Mouse (Mus musculus): ENCODE data around the gene Phxr2. TPM values are rescaled to one million over a fixed set of nuclear protein-coding genes. Genes with fewer than 3 reads are reported as not detected.

The Phxr2 gene
- total RNA-seq, 4 experiments from 2014 or later = not detected

- no peak for DNase-seq (ENCODE audit: low spot score in 2 of 2)
Measured at GRCm38 (mm10) chr10:99095114-99095513, 31.0 kb downstream of the Phxr2 start.

GRCm38 (mm10) chr10:99093364-99093763 lies 32.8 kb downstream of the Phxr2 start:
- DNase-seq (ENCODE audit: low spot score in 2 of 2) = no peak

GRCm38 (mm10) chr10:99089906-99090305 lies 36.2 kb downstream of the Phxr2 start:
- DNase-seq (ENCODE audit: low spot score in 2 of 2) = no peak

DNA sequence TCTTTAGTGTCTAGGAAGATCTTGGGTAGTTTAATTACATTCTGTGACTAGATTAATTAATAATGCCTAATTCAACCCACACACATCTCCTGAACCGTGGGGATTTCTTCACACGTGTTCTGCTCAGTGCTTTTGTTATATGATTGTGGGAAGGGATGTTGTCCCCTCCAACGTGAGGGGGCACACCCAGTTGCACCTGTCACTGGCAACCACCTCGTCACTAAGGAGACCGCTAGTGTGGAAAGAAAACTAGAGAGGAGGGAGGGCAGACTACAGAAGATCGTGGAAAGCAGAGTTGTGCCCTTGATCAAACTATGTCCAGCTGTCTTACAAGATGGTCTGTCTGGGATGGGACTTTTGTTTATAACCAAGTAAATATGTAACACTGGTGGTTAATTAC lies 40.1 kb downstream of the Phxr2 start:
- DNase-seq (ENCODE audit: low spot score in 2 of 2) = peak in 1 of 2 experiments; percentile 1

GRCm38 (mm10) chr10:99085240-99085587 lies 40.9 kb downstream of the Phxr2 start:
- DNase-seq (ENCODE audit: low spot score in 2 of 2) = no peak

DNA sequence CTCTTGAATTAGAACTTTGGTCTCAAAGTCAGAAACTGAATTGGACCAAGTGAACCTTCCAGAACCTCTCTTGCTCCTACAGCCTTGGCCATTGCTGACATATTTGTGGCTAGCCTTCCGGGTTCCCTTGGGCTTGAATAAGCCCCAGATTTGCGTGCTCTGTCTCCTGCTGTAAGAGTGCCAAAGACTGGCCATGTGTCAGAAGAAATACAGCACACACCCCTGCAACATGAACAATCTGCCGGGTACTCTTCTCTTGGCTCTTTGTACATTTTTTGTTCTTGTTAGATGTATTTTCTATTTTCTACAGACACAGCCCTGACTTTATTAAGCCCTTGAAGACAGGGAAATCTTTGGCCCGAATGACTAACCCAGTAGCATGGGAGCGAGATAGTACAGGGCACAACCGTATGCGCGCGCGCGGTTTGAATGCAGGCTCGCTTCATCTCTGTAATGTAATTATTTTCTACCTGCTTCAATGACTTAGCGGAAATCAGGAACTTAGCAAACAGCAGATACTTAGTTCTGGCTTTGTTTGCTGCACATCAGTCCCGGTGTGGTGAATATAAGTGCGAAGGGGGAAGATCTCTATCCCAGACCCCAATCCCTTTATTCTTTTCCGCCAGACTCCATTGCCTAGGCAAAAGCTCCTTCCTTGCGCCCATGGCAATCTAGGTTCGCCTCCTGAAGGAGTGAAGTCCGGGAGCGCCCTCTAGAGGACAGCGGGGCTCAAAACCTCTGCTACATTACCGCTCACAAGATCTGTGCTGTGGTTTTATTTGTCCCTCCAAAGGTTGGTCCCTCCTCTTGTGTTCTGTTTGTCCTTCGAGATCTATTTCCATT lies 41.5 kb downstream of the Phxr2 start:
- DNase-seq (ENCODE audit: low spot score in 2 of 2) = peak; percentile 64 to 69

DNA sequence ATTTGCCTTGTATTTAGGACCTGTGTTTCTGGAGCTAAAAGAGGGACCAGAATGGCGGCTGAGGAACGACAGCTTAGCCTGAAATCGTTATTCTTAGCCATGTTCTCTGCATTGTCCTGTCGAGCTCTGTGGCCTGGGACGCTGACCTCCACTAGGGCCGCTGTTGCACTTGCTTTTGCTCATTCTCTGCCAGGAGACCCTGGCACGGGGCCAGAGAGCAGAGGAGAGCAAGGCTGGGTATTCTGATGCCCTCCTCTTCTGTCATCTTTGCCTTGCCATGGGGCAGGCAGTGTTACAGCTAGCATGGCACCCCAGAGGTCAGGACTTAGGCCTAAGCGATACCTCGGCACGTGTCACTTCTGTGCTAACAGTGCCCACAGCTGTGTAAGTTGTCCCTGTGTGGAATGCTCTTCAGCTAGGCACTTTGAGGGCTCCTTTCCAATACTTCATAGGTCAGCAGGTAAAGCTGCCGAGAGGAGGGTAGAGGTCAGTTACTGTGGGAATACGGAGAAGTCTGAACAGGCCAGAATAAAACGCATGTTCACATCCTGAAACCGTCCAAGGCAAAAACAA lies 42.6 kb downstream of the Phxr2 start:
- peak in 1 of 2 experiments; percentile 1 for DNase-seq (ENCODE audit: low spot score in 2 of 2)

GRCm38 (mm10) chr10:99081569-99081990 lies 44.5 kb downstream of the Phxr2 start:
- peak in 1 of 2 experiments; percentile 1 for DNase-seq (ENCODE audit: low spot score in 2 of 2)

GRCm38 (mm10) chr10:99078621-99079020 lies 47.5 kb downstream of the Phxr2 start:
- no peak for DNase-seq (ENCODE audit: low spot score in 2 of 2)

GRCm38 (mm10) chr10:99076113-99076895 lies 49.8 kb downstream of the Phxr2 start:
- DNase-seq (ENCODE audit: low spot score in 2 of 2) = peak in 1 of 2 experiments; percentile 1

Other genes starting within 250 kb of the Phxr2 start
- 10 to 100 TPM; 61.9 to 75.9 (median 73.7) TPM for gene Atp2b1, start 211.9 kb downstream of the Phxr2 start, total RNA-seq (2022)
- gene Poc1b, start 19.3 kb downstream of the Phxr2 start, total RNA-seq (2022) = 1 to 10 TPM; 2.4 to 5.5 (median 3.7) TPM
- gene Galnt4, start 18.2 kb downstream of the Phxr2 start, total RNA-seq (2022) = 1 to 10 TPM in 2 of 4 experiments, under 1 TPM in 2; 0.80 to 1.3 (median 1.1) TPM
- gene Dusp6, start 136.9 kb upstream of the Phxr2 start, total RNA-seq (2022) = 1 to 10 TPM; 7.3 to 9.8 (median 8.5) TPM